Mouse (Mus musculus) 3134 (cell line): ENCODE measurements around the gene Zfp61.

Source experiments
- DNase-seq: peaks from one replicate; pipeline ENCODE4 v3.0.0-alpha.2; 2011; ENCODE audit warnings: low spot score; ENCODE audit not compliant: insufficient read length; ENCODE audit errors: extremely low read depth

Gene Zfp61

DNA sequence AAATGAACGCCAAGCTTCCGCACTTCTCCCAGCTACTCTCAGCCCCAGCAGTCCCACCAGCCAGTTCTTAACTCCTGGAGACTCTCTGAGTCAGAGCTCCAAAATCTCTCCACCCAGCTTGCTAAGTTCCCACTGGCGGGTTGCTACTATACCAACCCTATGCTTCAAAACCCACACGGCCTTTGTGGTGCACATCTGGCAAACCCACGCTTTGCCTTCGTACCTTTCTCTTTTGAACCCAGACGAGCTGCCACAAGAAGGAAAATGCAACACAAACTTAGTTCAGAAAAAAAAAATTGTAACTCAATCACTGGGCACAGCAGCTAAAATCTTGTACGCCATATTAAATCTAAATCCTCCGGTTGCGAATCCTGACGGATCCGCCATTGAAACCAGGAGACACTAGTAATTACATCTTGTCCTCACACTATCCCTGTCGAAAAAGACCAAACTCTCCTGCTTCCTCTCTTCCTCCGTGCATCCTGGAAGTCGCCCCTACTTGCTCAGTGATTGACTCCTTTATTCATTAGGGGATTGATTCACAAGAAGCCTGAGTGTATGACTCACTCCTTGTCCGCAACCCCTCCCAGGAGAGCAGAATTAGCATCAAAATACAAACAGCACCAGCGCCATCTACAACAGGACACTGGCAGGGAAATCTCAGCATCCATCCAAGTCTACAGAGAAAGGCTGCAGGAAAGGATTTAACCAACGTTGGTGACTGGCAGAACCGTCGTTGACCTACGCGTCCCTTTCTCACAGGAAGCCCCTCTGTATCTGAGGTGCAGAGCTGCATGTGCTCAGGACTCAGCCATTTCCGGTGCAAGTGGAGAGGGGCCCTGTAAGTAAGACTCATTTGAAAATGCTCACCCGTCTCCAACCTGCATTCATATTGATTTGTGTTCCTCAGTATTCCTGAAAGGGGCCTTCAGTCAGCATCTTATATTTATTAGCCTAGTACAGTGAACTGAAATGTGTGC, 32.6 kb downstream of the Zfp61 start:
- DNase-seq, result no peak

DNA sequence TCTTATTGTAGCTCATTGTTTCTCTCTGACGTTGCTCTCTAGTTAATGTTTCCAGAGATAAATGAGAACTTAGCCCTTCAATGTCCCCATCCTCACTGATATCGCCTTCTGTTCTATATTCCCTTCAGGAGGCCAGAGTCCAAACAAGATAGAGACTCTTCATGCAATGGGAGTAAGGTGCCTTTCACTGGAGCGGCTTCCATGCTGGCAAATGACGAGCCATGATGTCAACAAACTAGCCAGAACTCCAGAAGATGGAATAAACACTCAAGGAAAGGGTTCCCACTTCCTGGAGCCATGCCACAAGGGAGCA, 41.1 kb downstream of the Zfp61 start:
- DNase-seq, result no peak

DNA sequence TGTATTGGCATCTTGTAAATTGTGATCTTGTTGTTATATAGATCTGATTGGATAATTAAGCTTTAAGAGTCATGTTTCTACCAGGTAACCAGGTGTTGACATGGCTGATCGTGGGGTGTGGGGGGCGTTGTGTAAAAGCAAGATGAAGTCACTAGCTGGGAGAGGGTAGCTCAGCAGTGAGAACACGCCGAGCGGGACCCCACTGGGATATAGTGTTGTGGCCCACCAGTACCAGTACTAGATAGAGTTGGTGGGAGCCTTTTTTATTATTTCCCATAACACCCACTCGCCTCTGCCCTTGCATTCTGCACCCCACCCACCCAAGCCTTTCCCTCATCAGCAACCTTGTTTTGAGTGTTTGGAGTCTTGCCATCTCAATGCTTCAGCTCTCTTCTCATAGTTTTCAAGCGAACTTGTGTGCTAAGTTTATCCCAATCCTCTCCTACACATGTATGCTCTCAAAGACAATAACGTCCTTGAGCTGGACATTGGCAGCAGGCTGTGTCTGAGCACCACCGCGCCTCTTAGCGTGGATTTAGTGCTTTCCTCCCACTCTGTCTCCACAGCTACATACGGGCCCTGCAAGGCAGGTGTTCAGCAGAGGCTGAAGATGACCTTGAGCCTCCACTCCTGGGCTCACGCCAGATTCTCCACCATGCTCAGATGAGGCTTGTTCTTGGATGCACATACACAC, 41.6 kb downstream of the Zfp61 start:
- DNase-seq, result no peak

DNA sequence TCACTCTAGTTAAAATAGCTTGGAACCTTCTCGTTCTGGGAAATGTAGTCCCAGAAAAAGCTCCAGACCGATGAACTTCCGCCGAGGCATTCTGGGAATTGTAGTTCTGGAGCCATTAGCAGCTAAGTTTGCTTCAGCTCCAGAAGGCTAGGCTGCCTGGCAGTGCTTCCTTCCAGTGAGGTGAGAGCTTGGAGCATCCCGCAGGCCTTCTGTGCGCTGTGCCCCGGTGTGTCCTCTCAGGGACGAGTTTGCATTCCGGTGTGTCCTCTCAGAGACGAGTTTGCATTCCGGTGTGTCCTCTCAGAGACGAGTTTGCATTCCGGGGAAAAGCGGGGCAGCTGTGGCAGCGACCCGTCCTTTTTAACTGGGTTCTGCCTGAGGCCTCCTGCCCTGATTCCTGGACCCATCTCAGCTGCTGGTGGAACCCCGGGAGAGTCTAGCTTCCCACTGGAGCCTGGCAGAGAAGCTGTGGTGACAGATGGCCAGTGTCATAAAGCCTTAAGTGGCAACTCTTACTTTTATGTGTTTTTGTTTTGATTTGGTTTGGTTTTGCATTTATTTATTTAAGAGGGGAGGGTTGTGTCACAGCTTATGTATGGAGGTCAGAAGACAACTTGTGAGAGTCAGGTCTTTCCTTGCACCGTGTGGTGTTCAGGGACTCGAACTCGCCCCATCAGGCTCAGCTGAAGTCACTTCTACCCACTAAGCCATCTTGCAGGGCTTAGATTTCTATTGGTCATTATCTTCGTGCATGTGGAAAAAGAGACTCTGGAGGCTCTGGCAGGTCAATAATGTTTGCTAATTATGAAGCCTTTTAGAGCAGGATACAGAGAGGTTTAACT, 46.2 kb downstream of the Zfp61 start, which contains the start of gene Zfp108:
TSS of gene Zfp108 (plus strand) at position 162 of the 842 bp plus-strand sequence.
- peak; percentile 45 for DNase-seq

DNA sequence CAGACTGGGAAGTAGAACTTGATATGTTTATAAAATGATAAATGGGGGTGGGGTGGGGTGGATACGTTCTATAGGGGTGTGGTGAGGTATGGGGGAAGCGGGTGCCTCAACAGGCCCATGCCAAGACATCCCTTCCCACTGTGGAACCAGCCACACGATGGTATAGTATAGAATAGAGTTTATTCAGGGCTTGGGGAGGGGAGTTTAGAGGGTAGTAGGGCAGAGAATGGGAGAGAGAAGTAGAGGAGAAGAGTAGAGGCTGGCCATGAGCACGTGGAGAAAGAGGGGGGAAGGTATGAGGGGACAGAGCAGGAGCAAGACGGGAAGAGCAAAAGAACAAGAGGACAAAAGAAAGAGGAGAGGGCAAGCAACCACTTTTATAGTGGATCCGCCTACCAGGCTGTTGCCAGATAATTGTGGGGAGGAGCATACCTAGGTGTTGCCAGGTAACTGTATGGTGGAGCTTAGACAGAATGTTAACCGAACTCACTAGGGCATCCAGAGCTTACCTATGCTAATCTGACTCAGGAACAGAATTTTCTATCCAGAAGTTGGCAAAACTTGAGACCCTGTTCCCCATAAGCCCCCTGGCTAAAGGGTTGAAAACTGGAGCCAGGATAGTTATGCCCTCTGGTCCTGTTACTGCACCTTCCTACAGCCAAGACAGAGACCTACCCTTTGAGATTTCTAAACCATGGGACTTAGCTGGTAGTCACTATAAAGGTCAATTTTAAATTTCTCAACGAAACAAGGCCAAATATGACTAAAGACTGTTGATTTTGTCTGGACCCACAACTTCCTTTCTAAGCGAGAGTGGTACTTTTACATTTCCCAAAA, 47.0 kb downstream of the Zfp61 start:
- DNase-seq, result no peak
